8 mouse cellular contexts compared by ENCODE assay signal in the genomic region with DNA sequence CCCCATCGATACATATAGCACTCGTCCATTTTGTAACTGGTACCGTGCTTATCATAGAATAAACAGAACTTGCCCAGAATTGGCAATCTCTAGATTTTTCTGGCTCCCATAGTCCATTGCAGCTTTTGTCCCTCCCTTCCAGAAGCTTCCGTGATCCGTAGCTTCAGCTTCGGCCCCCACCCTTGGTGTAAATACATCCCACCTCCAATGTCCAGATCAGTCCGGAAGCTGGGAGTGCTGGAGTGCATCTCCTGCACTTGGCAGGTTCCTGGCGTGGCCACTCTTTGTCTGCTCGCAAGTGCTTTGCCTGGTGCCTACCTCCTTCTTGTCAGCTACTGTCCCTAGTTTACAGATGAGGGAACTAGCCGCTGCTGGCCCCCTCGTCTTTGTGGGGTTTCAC. TPM values are rescaled to one million over a fixed set of nuclear protein-coding genes. Genes with fewer than 3 reads are reported as not detected.
DNase-seq lines count a peak whose midpoint lies in the region; ATAC-seq lines count a peak whose summit lies in the region.

No protein-coding gene starts in this region.

- ATAC-seq in kidney, embryonic 15.5 days (replicated peaks; ENCODE audit: low FRiP score), result no peak
- no peak for ATAC-seq in neural tube, embryonic 13.5 days (ENCODE audit: low read depth)
- no peak for ATAC-seq in megakaryocyte progenitor cell, adult 5-6 weeks (replicated peaks; ENCODE audit: poor library complexity)

- peaks cover 51% of the 10 kb centered on the region for H3K4me1 ChIP-seq in kidney, embryonic 15.5 days
- H3K4me1 ChIP-seq in neural tube, embryonic 13.5 days (replicated peaks), result peaks cover 35% of the 10 kb centered on the region

- intact Hi-C loops in gastrocnemius, postnatal 14 days (cut with DNase I; ENCODE audit: low total_unique reads), result no loop called here

- H3K4me2 ChIP-seq in kidney, embryonic 15.5 days, result peak overlapping the region; percentile 29
- H3K4me2 ChIP-seq in neural tube, embryonic 13.5 days, result 0 out of 2 replicates have a peak overlapping the region, but pooled peaks have one; percentile 11

- H3K9me3 ChIP-seq in kidney, embryonic 15.5 days (replicated peaks), result no peaks in the 10 kb centered on the region
- no peaks in the 10 kb centered on the region for H3K9me3 ChIP-seq in neural tube, embryonic 13.5 days

- no peak overlapping the region for H3K9ac ChIP-seq in kidney, embryonic 15.5 days
- H3K9ac ChIP-seq in neural tube, embryonic 13.5 days, result peak overlapping the region; percentile 31; the same call in 1 of the 2 replicates

- peaks cover 30% of the 10 kb centered on the region for H3K36me3 ChIP-seq in kidney, embryonic 15.5 days
- H3K36me3 ChIP-seq in neural tube, embryonic 13.5 days, result peaks cover 35% of the 10 kb centered on the region

- 44% methylated on average over 11 of the region's 11 CpGs for WGBS in kidney, embryonic 15.5 days
- 36% methylated on average over 11 of the region's 11 CpGs for WGBS in neural tube, embryonic 13.5 days

- H3K27me3 ChIP-seq in kidney, embryonic 15.5 days, result no peaks in the 10 kb centered on the region
- H3K27me3 ChIP-seq in neural tube, embryonic 13.5 days, result no peaks in the 10 kb centered on the region

- H3K27ac ChIP-seq in kidney, embryonic 15.5 days, result peak overlapping the region; percentile 86
- H3K27ac ChIP-seq in neural tube, embryonic 13.5 days (replicated peaks), result peak overlapping the region; percentile 67

- H3K4me3 ChIP-seq in kidney, embryonic 15.5 days (replicated peaks), result no peak overlapping the region
- no peak overlapping the region for H3K4me3 ChIP-seq in neural tube, embryonic 13.5 days

- DNase-seq in kidney, adult 11 months, result no peak
- peak; percentile 49 for DNase-seq in heart, adult 8-10 months (ENCODE audit: low spot score)
- DNase-seq in kidney, postnatal 25 days, result peak; percentile 34 to 69
- DNase-seq in gastrocnemius, adult 18-20 months (ENCODE audit: low spot score), result no peak
- DNase-seq in gastrocnemius, postnatal 14 days, result no peak

RNA-seq across cellular contexts. Expression of gene Fam129b, which starts 32.9 kb away (rescaled TPM):
- 44.5 and 47.7 TPM in 2 replicates for polyA plus RNA-seq in kidney, embryonic 15.5 days (2015; fragmentation: Nextera tagmentation; extraction: Ambion mirVana)
- total RNA-seq in heart, adult 8-10 months (2022), result 10 to 100 TPM; 19.1 to 26.8 (median 22.6) TPM
- polyA plus RNA-seq in neural tube, embryonic 13.5 days (2015; fragmentation: Nextera tagmentation; extraction: Ambion mirVana), result 35.9 and 37.3 TPM in 2 replicates
- 1 to 10 TPM; 4.8 to 8.2 TPM for total RNA-seq in gastrocnemius, adult 18-20 months (2021)
- total RNA-seq in megakaryocyte progenitor cell, adult 5-6 weeks (2015), result 3.3 and 3.5 TPM in 2 replicates
- 6.5 and 6.8 TPM in 2 replicates for total RNA-seq in megakaryocyte progenitor cell, adult 5-6 weeks (2017)
- total RNA-seq in gastrocnemius, postnatal 14 days (2021), result 10 to 100 TPM; 12.1 to 15.8 TPM

RNA-seq across cellular contexts. Expression of gene Rpl12, which starts 52.6 kb away (rescaled TPM):
- polyA plus RNA-seq in kidney, embryonic 15.5 days (2015; fragmentation: Nextera tagmentation; extraction: Ambion mirVana), result 204 and 210 TPM in 2 replicates
- total RNA-seq in heart, adult 8-10 months (2022), result 10 to 100 TPM; 56.3 to 66.1 (median 58.9) TPM
- 102 and 106 TPM in 2 replicates for polyA plus RNA-seq in neural tube, embryonic 13.5 days (2015; fragmentation: Nextera tagmentation; extraction: Ambion mirVana)
- total RNA-seq in gastrocnemius, adult 18-20 months (2021), result 10 to 100 TPM; 78.4 to 90.0 TPM
- 2,719 and 2,750 TPM in 2 replicates for total RNA-seq in megakaryocyte progenitor cell, adult 5-6 weeks (2015)
- total RNA-seq in megakaryocyte progenitor cell, adult 5-6 weeks (2017), result 2,545 and 2,724 TPM in 2 replicates
- 100 to 1,000 TPM; 105 to 143 TPM for total RNA-seq in gastrocnemius, postnatal 14 days (2021)

RNA-seq across cellular contexts. Expression of gene Lrsam1, which starts 52.6 kb away (rescaled TPM):
- polyA plus RNA-seq in kidney, embryonic 15.5 days (2015; fragmentation: Nextera tagmentation; extraction: Ambion mirVana), result 11.2 and 12.2 TPM in 2 replicates
- total RNA-seq in heart, adult 8-10 months (2022), result 10 to 100 TPM; 13.1 to 21.8 (median 17.5) TPM
- polyA plus RNA-seq in neural tube, embryonic 13.5 days (2015; fragmentation: Nextera tagmentation; extraction: Ambion mirVana), result 23.9 and 27.3 TPM in 2 replicates
- total RNA-seq in gastrocnemius, adult 18-20 months (2021), result 10 to 100 TPM; 11.5 to 13.5 TPM
- 2.9 and 3.0 TPM in 2 replicates for total RNA-seq in megakaryocyte progenitor cell, adult 5-6 weeks (2015)
- total RNA-seq in megakaryocyte progenitor cell, adult 5-6 weeks (2017), result 3.5 and 3.7 TPM in 2 replicates
- 10 to 100 TPM; 12.0 to 12.2 TPM for total RNA-seq in gastrocnemius, postnatal 14 days (2021)

Comparison
In these comparisons a context has a peak if more than half of its experiments do, and no peak if none do; other contexts are left out.
1. DNase-seq: peak in heart, adult 8-10 months (single experiment) and kidney, postnatal 25 days (2 of 2); none in kidney, adult 11 months (single experiment), gastrocnemius, adult 18-20 months (single experiment) and gastrocnemius, postnatal 14 days (single experiment).
2. RNA of gene Rpl12, which starts 52.6 kb away (total RNA-seq): 2,545 to 2,750 TPM in megakaryocyte progenitor cell, adult 5-6 weeks; 105 to 143 TPM in gastrocnemius, postnatal 14 days, 78.4 to 90.0 TPM in gastrocnemius, adult 18-20 months and 56.3 to 66.1 TPM in heart, adult 8-10 months; every median in the first group is over 10 times any median in the second.